Mouse (Mus musculus): ENCODE results near the gene Usp5. TPM values are rescaled to one million over a fixed set of nuclear protein-coding genes. Genes with fewer than 3 reads are reported as not detected.

The Usp5 gene
- polyA plus RNA-seq, 1 experiment: 66.2 TPM

- Histone ChIP-seq H3K4me3 (ENCODE audit: insufficient read depth, low read depth, low read length) (peak overlapping the region; percentile 49; the same call in 1 of the 2 replicates), H3K4me1 (ENCODE audit: control insufficient read depth, insufficient read depth, low read length) (0 out of 2 replicates have a peak, but pooled peaks cover 3% of the 10 kb centered on the region), H3K27ac (ENCODE audit: insufficient read depth, low read depth, low read length) (no peak overlapping the region), H3K36me3 (ENCODE audit: control insufficient read depth, insufficient read depth, low read length) (no peaks in the 10 kb centered on the region), H3K27me3 (replicated peaks; ENCODE audit: control insufficient read depth, insufficient read depth, low read length) (no peaks in the 10 kb centered on the region)
- TF ChIP-seq CTCF (conservative IDR thresholded peaks at IDR 0.05; ENCODE audit: insufficient read depth, insufficient read length, low read depth, low read length): no peak
- WGBS: 29% methylated on average over 9 of the region's 9 CpGs
- no peak for DNase-seq
Observed at GRCm38 (mm10) chr6:124768704-124769044, 60.6 kb downstream of the Usp5 start.

DNA sequence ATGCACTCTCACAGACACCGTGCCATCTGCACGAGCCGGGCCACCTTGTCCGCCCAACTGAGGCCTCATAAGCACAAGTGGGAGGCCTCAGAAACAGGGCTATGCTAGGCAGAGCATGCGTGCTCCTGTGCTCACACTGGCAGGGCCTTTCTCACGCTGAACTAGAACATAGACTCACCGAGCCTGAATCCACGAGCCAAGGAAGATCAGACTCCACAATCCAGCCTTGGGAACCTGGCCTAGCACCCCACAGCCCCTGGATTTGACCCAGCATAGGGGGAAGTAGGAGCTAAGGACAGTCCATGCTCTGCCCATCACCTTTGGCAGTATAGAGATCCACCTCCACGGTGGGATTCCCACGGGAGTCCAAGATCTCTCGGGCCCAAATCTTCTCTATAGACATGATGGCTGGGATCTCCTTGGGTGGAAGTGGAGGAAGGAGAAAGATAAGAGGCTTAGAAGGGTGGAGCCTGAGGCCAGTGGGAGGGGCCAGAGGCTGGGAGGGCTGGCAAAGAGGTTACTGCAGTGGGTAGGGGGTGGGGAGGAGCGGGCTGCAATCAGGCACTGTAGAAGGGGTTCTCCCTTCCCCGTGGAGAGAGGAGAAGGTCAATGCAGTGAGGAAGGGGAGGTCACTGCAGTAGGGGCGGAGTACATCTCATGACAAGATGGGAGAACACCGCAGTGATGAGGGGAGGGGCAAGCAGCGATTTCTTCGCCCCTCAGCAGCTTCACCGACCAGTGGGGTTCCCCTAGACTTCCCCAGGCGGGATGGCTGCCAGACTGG, 61.2 kb downstream of the Usp5 start:
- no peaks in the 10 kb centered on the region for H3K36me3 ChIP-seq (ENCODE audit: control insufficient read depth, insufficient read depth, low read length)
- H3K4me1 ChIP-seq (ENCODE audit: control insufficient read depth, insufficient read depth, low read length): 0 out of 2 replicates have a peak, but pooled peaks cover 3% of the 10 kb centered on the region
- H3K27ac ChIP-seq (ENCODE audit: insufficient read depth, low read depth, low read length): no peak overlapping the region
- H3K4me3 ChIP-seq (ENCODE audit: insufficient read depth, low read depth, low read length): no peak overlapping the region
- DNase-seq: no peak
- WGBS: 59% methylated on average over 19 of the region's 19 CpGs
- H3K27me3 ChIP-seq (replicated peaks; ENCODE audit: control insufficient read depth, insufficient read depth, low read length): no peaks in the 10 kb centered on the region
- TF ChIP-seq CTCF (conservative IDR thresholded peaks at IDR 0.05; ENCODE audit: insufficient read depth, insufficient read length, low read depth, low read length) (no peak), POLR2A (IDR thresholded peaks at IDR 0.05; ENCODE audit: low read depth, low read length) (no peak)

GRCm38 (mm10) chr6:124767536-124767919, 61.8 kb downstream of the Usp5 start:
- TF ChIP-seq CTCF (conservative IDR thresholded peaks at IDR 0.05; ENCODE audit: insufficient read depth, insufficient read length, low read depth, low read length) (no peak), POLR2A (IDR thresholded peaks at IDR 0.05; ENCODE audit: low read depth, low read length) (no peak)
- Histone ChIP-seq H3K27ac (ENCODE audit: insufficient read depth, low read depth, low read length) (no peak overlapping the region), H3K4me3 (ENCODE audit: insufficient read depth, low read depth, low read length) (no peak overlapping the region)

GRCm38 (mm10) chr6:124765951-124766350, 63.3 kb downstream of the Usp5 start:
- WGBS: 94% methylated on average over 7 of the region's 7 CpGs
- Histone ChIP-seq H3K36me3 (ENCODE audit: control insufficient read depth, insufficient read depth, low read length) (no peaks in the 10 kb centered on the region), H3K4me1 (ENCODE audit: control insufficient read depth, insufficient read depth, low read length) (0 out of 2 replicates have a peak, but pooled peaks cover 3% of the 10 kb centered on the region), H3K27me3 (replicated peaks; ENCODE audit: control insufficient read depth, insufficient read depth, low read length) (no peaks in the 10 kb centered on the region), H3K4me3 (ENCODE audit: insufficient read depth, low read depth, low read length) (no peak overlapping the region), H3K27ac (ENCODE audit: insufficient read depth, low read depth, low read length) (no peak overlapping the region)
- DNase-seq: no peak
- no peak for TF ChIP-seq POLR2A (IDR thresholded peaks at IDR 0.05; ENCODE audit: low read depth, low read length)
- TF ChIP-seq CTCF (conservative IDR thresholded peaks at IDR 0.05; ENCODE audit: insufficient read depth, insufficient read length, low read depth, low read length): no peak

More at GRCm38 (mm10) chr6:124767536-124767919, 61.8 kb downstream of the Usp5 start:
- 67% methylated on average over 4 of the region's 4 CpGs for WGBS
- H3K36me3 ChIP-seq (ENCODE audit: control insufficient read depth, insufficient read depth, low read length): no peaks in the 10 kb centered on the region
- 0 out of 2 replicates have a peak, but pooled peaks cover 3% of the 10 kb centered on the region for H3K4me1 ChIP-seq (ENCODE audit: control insufficient read depth, insufficient read depth, low read length)
- DNase-seq: no peak
- H3K27me3 ChIP-seq (replicated peaks; ENCODE audit: control insufficient read depth, insufficient read depth, low read length): no peaks in the 10 kb centered on the region

Other genes starting within 250 kb of the Usp5 start
- gene C1s2, start 193.4 kb downstream of the Usp5 start, polyA plus RNA-seq (2012; rRNA removed): 0.18 and 0.20 TPM in 2 replicates
- gene Lpcat3, start 166.5 kb downstream of the Usp5 start, polyA plus RNA-seq (2012; rRNA removed): 215 and 231 TPM in 2 replicates
- gene Emg1, start 117.3 kb downstream of the Usp5 start, polyA plus RNA-seq (2012; rRNA removed): 50.5 and 67.4 TPM in 2 replicates
- 181 and 193 TPM in 2 replicates for gene Phb2, start 117.1 kb downstream of the Usp5 start, polyA plus RNA-seq (2012; rRNA removed)
- gene Ptpn6, start 90.8 kb downstream of the Usp5 start, polyA plus RNA-seq (2012; rRNA removed): 21.5 and 31.7 TPM in 2 replicates
- 387 and 474 TPM in 2 replicates for gene Grcc10, start 88.1 kb downstream of the Usp5 start, polyA plus RNA-seq (2012; rRNA removed)
- not detected in 2 replicates for gene Gm45234, start 73.5 kb downstream of the Usp5 start, polyA plus RNA-seq (2012; rRNA removed)
- gene Atn1, start 73.0 kb downstream of the Usp5 start, polyA plus RNA-seq (2012; rRNA removed): 49.1 and 65.4 TPM in 2 replicates
- gene Eno2, start 59.8 kb downstream of the Usp5 start, polyA plus RNA-seq (2012; rRNA removed): 2.6 and 3.2 TPM in 2 replicates
- gene Lrrc23, start 49.8 kb downstream of the Usp5 start, polyA plus RNA-seq (2012; rRNA removed): 0.41 and 0.66 TPM in 2 replicates
- gene Spsb2, start 20.8 kb downstream of the Usp5 start, polyA plus RNA-seq (2012; rRNA removed): 33.7 and 36.7 TPM in 2 replicates
- 1,044 and 1,055 TPM in 2 replicates for gene Tpi1, start 15.2 kb downstream of the Usp5 start, polyA plus RNA-seq (2012; rRNA removed)
- gene Cdca3, start 63 bp upstream of the Usp5 start, polyA plus RNA-seq (2012; rRNA removed): 4.2 and 4.3 TPM in 2 replicates
- gene Gnb3, start 10.8 kb upstream of the Usp5 start, polyA plus RNA-seq (2012; rRNA removed): 0.16 and 0.41 TPM in 2 replicates
- gene P3h3, start 28.3 kb upstream of the Usp5 start, polyA plus RNA-seq (2012; rRNA removed): 15.8 and 19.1 TPM in 2 replicates
- gene Gpr162, start 34.5 kb upstream of the Usp5 start, polyA plus RNA-seq (2012; rRNA removed): 4.0 and 5.6 TPM in 2 replicates
- gene Cd4, start 58.7 kb upstream of the Usp5 start, polyA plus RNA-seq (2012; rRNA removed): 0.57 and 4.3 TPM in 2 replicates
- gene Lag3, start 82.2 kb upstream of the Usp5 start, polyA plus RNA-seq (2012; rRNA removed): 0.80 and 1.5 TPM in 2 replicates
- gene Ptms, start 90.6 kb upstream of the Usp5 start, polyA plus RNA-seq (2012; rRNA removed): 1,732 and 2,839 TPM in 2 replicates
- gene Mlf2, start 101.9 kb upstream of the Usp5 start, polyA plus RNA-seq (2012; rRNA removed): 402 and 403 TPM in 2 replicates
- gene Cops7a, start 136.1 kb upstream of the Usp5 start, polyA plus RNA-seq (2012; rRNA removed): 268 and 276 TPM in 2 replicates
- 0.95 and 0.99 TPM in 2 replicates for gene Pianp, start 167.2 kb upstream of the Usp5 start, polyA plus RNA-seq (2012; rRNA removed)
- gene Zfp384, start 179.7 kb upstream of the Usp5 start, polyA plus RNA-seq (2012; rRNA removed): 37.8 and 45.7 TPM in 2 replicates
- gene Ing4, start 210.3 kb upstream of the Usp5 start, polyA plus RNA-seq (2012; rRNA removed): 39.1 and 39.2 TPM in 2 replicates
- 14.3 and 18.9 TPM in 2 replicates for gene Acrbp, start 220.2 kb upstream of the Usp5 start, polyA plus RNA-seq (2012; rRNA removed)
- gene Lpar5, start 238.4 kb upstream of the Usp5 start, polyA plus RNA-seq (2012; rRNA removed): 2.9 and 3.5 TPM in 2 replicates

Data from kidney, adult 2 months (tissue).